Mouse (Mus musculus) layer of hippocampus, adult 18-20 months (tissue): ENCODE results near the gene Slc2a13. TPM values are rescaled to one million over a fixed set of nuclear protein-coding genes. Genes with fewer than 3 reads are reported as not detected.

ENCODE experiments used
- DNase-seq, 2 experiments: peaks; one replicate each; pipeline ENCODE4 v3.0.0; 2022; ENCODE audit warnings: low spot score in 2 of 2
- total RNA-seq, 2 experiments: library from RNA; stranded (reverse); gene quantifications; 2 replicates each; pipeline ENCODE4 v1.2.3; 2021

Gene Slc2a13
- total RNA-seq, 2 experiments from 2014 or later, result 63.9 to 72.3 TPM

GRCm38 (mm10) chr15:91502661-91503060 is 70.4 kb downstream of the Slc2a13 start:
- DNase-seq, result peak in 1 of 2 experiments; percentile 36

GRCm38 (mm10) chr15:91502235-91502634 is 70.8 kb downstream of the Slc2a13 start:
- DNase-seq, result no peak

- DNase-seq, result no peak
Measured at GRCm38 (mm10) chr15:91495014-91495413, 78.0 kb downstream of the Slc2a13 start.

GRCm38 (mm10) chr15:91479924-91480615 is 93.0 kb downstream of the Slc2a13 start:
- DNase-seq, result no peak

GRCm38 (mm10) chr15:91477766-91478165 is 95.3 kb downstream of the Slc2a13 start:
- peak in 1 of 2 experiments; percentile 56 for DNase-seq

GRCm38 (mm10) chr15:91473690-91474409 is 99.2 kb downstream of the Slc2a13 start:
- no peak for DNase-seq

- DNase-seq, result no peak
Measured at GRCm38 (mm10) chr15:91465331-91465730, 107.7 kb downstream of the Slc2a13 start.

- no peak for DNase-seq
Measured at GRCm38 (mm10) chr15:91463857-91464435, 109.1 kb downstream of the Slc2a13 start.

GRCm38 (mm10) chr15:91463026-91463661 is 109.9 kb downstream of the Slc2a13 start:
- peak in 1 of 2 experiments; percentile 26 for DNase-seq

GRCm38 (mm10) chr15:91461940-91462339 is 111.1 kb downstream of the Slc2a13 start:
- DNase-seq, result no peak

- no peak for DNase-seq
Measured at GRCm38 (mm10) chr15:91457202-91457601, 115.9 kb downstream of the Slc2a13 start.

- peak; percentile 20 to 48 for DNase-seq
Measured at GRCm38 (mm10) chr15:91445399-91445798, 127.7 kb downstream of the Slc2a13 start.

- no peak for DNase-seq
Measured at GRCm38 (mm10) chr15:91443449-91443848, 129.6 kb downstream of the Slc2a13 start.

GRCm38 (mm10) chr15:91439883-91440282 is 133.2 kb downstream of the Slc2a13 start:
- DNase-seq, result peak; percentile 25 to 63

GRCm38 (mm10) chr15:91425426-91425825 is 147.6 kb downstream of the Slc2a13 start:
- peak; percentile 75 to 87 for DNase-seq

- no peak for DNase-seq
Measured at GRCm38 (mm10) chr15:91406979-91407378, 166.1 kb downstream of the Slc2a13 start.

- DNase-seq, result no peak
Measured at GRCm38 (mm10) chr15:91395165-91395564, 177.9 kb downstream of the Slc2a13 start.

- DNase-seq, result no peak
Measured at GRCm38 (mm10) chr15:91383694-91384093, 189.4 kb downstream of the Slc2a13 start.

GRCm38 (mm10) chr15:91382606-91383005 is 190.5 kb downstream of the Slc2a13 start:
- no peak for DNase-seq

- no peak for DNase-seq
Measured at GRCm38 (mm10) chr15:91381864-91382263, 191.2 kb downstream of the Slc2a13 start.

GRCm38 (mm10) chr15:91378751-91379325 is 194.2 kb downstream of the Slc2a13 start:
- DNase-seq, result no peak
